Comparison of ENCODE assay signal across 19 mouse cellular contexts in the genomic region with DNA sequence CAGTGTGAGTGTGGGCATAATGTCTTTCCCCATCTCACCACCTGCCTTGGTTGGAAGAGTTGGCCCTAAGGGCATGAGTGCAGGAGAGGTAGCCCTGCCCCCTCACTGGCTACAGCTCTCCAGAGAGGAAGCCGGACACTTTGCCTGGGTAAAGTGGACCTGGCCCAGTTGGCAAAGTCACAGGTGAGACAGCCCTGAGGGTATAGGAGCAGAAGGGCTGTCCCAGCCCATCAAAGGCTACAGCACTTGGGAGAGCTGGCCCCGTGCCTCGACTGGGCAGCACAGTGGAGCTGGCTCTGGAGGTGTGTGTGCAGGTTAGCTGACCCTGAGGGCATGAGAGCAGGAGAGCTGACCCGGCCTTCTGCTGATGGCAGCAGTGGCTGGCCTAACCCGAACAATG. TPM values are rescaled to one million over a fixed set of nuclear protein-coding genes. Genes with fewer than 3 reads are reported as not detected.
DNase-seq lines count a peak whose midpoint lies in the region; ATAC-seq lines count a peak whose summit lies in the region.
"Had no signal": no experiment of that assay in that cellular context is flagged by ENCODE, and none has a peak within 500 bp of the region (broad histone marks: within the 10 kb centered on the region; RNA-seq: fewer than 3 reads in every experiment).

No protein-coding gene starts in this region.

- H3K27me3 ChIP-seq in megakaryocyte, embryonic 14.5 days (replicated peaks), result peaks cover 16% of the 10 kb centered on the region
- H3K27me3 ChIP-seq: neural tube, embryonic 13.5 days had no signal

- H3K9me3 ChIP-seq in megakaryocyte, embryonic 14.5 days, result no peaks in the 10 kb centered on the region
- H3K9me3 ChIP-seq: embryonic facial prominence, embryonic 12.5 days; neural tube, embryonic 13.5 days had no signal

- DNase-seq in kidney, adult 18-20 months, result peak; percentile 8
- DNase-seq in kidney, adult 8-10 months, result no peak
- DNase-seq in cerebellum, adult 9-10 months, result peak; percentile 14
- no peak for DNase-seq in B cell, adult 2 months
- DNase-seq in layer of hippocampus, postnatal 14 days (ENCODE audit: low spot score in 2 of 2), result no peak
- DNase-seq: adrenal gland, adult 8-10 months; gastrocnemius, postnatal 25 days; heart, adult 2 months; heart, postnatal 36 days; layer of hippocampus, adult 9-11 months; midbrain, embryonic 14.5 days; right cerebral cortex, adult 18-20 months; thymus, postnatal 25 days had no signal

- no peak for ATAC-seq in megakaryocyte, adult 5-6 weeks (ENCODE audit: poor library complexity, severe bottlenecking)
- ATAC-seq: forebrain, embryonic 14.5 days; lung, postnatal 0 days had no signal

- H3K36me3 ChIP-seq in megakaryocyte, embryonic 14.5 days (replicated peaks; ENCODE audit: low read length), result no peaks in the 10 kb centered on the region
- H3K36me3 ChIP-seq: embryonic facial prominence, embryonic 12.5 days; neural tube, embryonic 13.5 days had no signal

- H3K4me3 ChIP-seq in megakaryocyte, embryonic 14.5 days (replicated peaks), result peak overlapping the region; percentile 14
- H3K4me3 ChIP-seq: embryonic facial prominence, embryonic 12.5 days; heart, adult 2 months; neural tube, embryonic 13.5 days had no signal

- peaks cover 15% of the 10 kb centered on the region; the same call in 1 of the 2 replicates for H3K4me1 ChIP-seq in megakaryocyte, embryonic 14.5 days
- H3K4me1 ChIP-seq: embryonic facial prominence, embryonic 12.5 days; neural tube, embryonic 13.5 days had no signal

RNA-seq across cellular contexts. Expression of a gene that starts 24.7 kb away (rescaled TPM):
- polyA plus RNA-seq in megakaryocyte, embryonic 14.5 days (2012; ENCODE audit: insufficient read depth, low replicate concordance), result 0.16 and 0.19 TPM in 2 replicates
- 0.04 and 0.23 TPM in 2 replicates for total RNA-seq in megakaryocyte, adult 5-6 weeks (2015)
- total RNA-seq in megakaryocyte, adult 5-6 weeks (2017), result 0.26 and 0.65 TPM in 2 replicates
- 10 to 100 TPM; 41.4 to 47.6 TPM for total RNA-seq in layer of hippocampus, postnatal 14 days (2021)

RNA-seq across cellular contexts. Expression of a gene that starts 56.2 kb away (rescaled TPM):
- 3.0 and 6.6 TPM in 2 replicates for polyA plus RNA-seq in megakaryocyte, embryonic 14.5 days (2012; ENCODE audit: insufficient read depth, low replicate concordance)
- 0.20 and 0.59 TPM in 2 replicates for total RNA-seq in megakaryocyte, adult 5-6 weeks (2015)
- total RNA-seq in megakaryocyte, adult 5-6 weeks (2017), result 0.20 and 0.51 TPM in 2 replicates
- total RNA-seq in layer of hippocampus, postnatal 14 days (2021), result 10 to 100 TPM; 48.5 to 55.4 TPM

Comparison
In these comparisons a context has a peak if more than half of its experiments do, and no peak if none do; other contexts are left out.
1. DNase-seq: peak in kidney, adult 18-20 months (single experiment) and cerebellum, adult 9-10 months (single experiment); none in kidney, adult 8-10 months (0 of 2), B cell, adult 2 months (0 of 2) and layer of hippocampus, postnatal 14 days (0 of 2).
2. RNA of a gene that starts 24.7 kb away (total RNA-seq): 41.4 to 47.6 TPM in layer of hippocampus, postnatal 14 days; 0.04 to 0.65 TPM in megakaryocyte, adult 5-6 weeks; every median in the first group is over 10 times any median in the second.
3. RNA of a gene that starts 56.2 kb away (total RNA-seq): 48.5 to 55.4 TPM in layer of hippocampus, postnatal 14 days; 0.20 to 0.59 TPM in megakaryocyte, adult 5-6 weeks; every median in the first group is over 10 times any median in the second.